Mouse (Mus musculus) liver, embryonic 11.5 days (tissue): ENCODE results near the gene Dzip3. TPM values are rescaled to one million over a fixed set of nuclear protein-coding genes. Genes with fewer than 3 reads are reported as not detected.

Source experiments
- ATAC-seq: fragments of 200-750 bp; cut with Nextera tagmentation; replicated peaks from 2 replicates; pipeline ENCODE4 v1.8.0; 2017; ENCODE audit warnings: moderate number of reproducible peaks, mild to moderate bottlenecking, moderate TSS enrichment, moderate library complexity; ENCODE audit not compliant: low FRiP score
- DNase-seq: peaks from one replicate; pipeline ENCODE4 v3.0.0-alpha.2; 2017; ENCODE audit warnings: low spot score
- H3K27ac ChIP-seq: fragments of 300-500 bp; sonication (generic); 2 replicates; pipeline ENCODE4 v1.5.1; 2014; ENCODE audit warnings: mild to moderate bottlenecking, low read depth, low read length, control low read depth
- H3K27me3 ChIP-seq: fragments of 300-500 bp; sonication (generic); replicated peaks from 2 replicates; pipeline ENCODE4 v1.6.1; 2014; ENCODE audit warnings: low read length, mixed read lengths; ENCODE audit not compliant: control insufficient read depth, insufficient read depth
- H3K36me3 ChIP-seq: fragments of 300-500 bp; sonication (generic); 2 replicates; pipeline ENCODE4 v1.6.1; 2014; ENCODE audit warnings: mild to moderate bottlenecking, low read length, moderate library complexity, mixed read lengths; ENCODE audit not compliant: control insufficient read depth, insufficient read depth
- H3K4me1 ChIP-seq: fragments of 300-500 bp; sonication (generic); replicated peaks from 2 replicates; pipeline ENCODE4 v1.6.1; 2014; ENCODE audit warnings: low read length, mixed read lengths; ENCODE audit not compliant: control insufficient read depth, insufficient read depth
- H3K4me2 ChIP-seq: fragments of 300-500 bp; sonication (generic); 2 replicates; pipeline ENCODE4 v1.6.1; 2014; ENCODE audit warnings: mild to moderate bottlenecking, control low read depth, moderate library complexity
- H3K4me3 ChIP-seq: fragments of 300-500 bp; sonication (generic); 2 replicates; pipeline ENCODE4 v1.5.1; 2014; ENCODE audit warnings: low read depth, low read length, control low read depth
- H3K9ac ChIP-seq: fragments of 300-500 bp; sonication (generic); 2 replicates; pipeline ENCODE4 v1.6.1; 2014; ENCODE audit warnings: low read depth, low read length, control low read depth
- H3K9me3 ChIP-seq: fragments of 300-500 bp; sonication (generic); 2 replicates; pipeline ENCODE4 v1.6.1; 2016; ENCODE audit warnings: low read length, inconsistent platforms, mixed read lengths; ENCODE audit not compliant: control insufficient read depth
- WGBS: fragments of 180-500 bp; shearing (Covaris S2); extraction: QIAGEN DNeasy Blood & Tissue Kit; methylation state at CpG from one replicate; pipeline ENCODE4 v1.1.7; 2014; 5-methylcytosine and 5-hydroxymethylcytosine counted together
- polyA plus RNA-seq: library from polyadenylated mRNA; unstranded; fragments of >200 nt; fragmentation: Nextera tagmentation; extraction: Ambion mirVana; gene quantifications from 2 replicates; pipeline ENCODE4 v1.2.1, GENCODE M21; 2014

Dzip3 gene
- polyA plus RNA-seq: 23.6 and 25.5 TPM in 2 replicates

DNA sequence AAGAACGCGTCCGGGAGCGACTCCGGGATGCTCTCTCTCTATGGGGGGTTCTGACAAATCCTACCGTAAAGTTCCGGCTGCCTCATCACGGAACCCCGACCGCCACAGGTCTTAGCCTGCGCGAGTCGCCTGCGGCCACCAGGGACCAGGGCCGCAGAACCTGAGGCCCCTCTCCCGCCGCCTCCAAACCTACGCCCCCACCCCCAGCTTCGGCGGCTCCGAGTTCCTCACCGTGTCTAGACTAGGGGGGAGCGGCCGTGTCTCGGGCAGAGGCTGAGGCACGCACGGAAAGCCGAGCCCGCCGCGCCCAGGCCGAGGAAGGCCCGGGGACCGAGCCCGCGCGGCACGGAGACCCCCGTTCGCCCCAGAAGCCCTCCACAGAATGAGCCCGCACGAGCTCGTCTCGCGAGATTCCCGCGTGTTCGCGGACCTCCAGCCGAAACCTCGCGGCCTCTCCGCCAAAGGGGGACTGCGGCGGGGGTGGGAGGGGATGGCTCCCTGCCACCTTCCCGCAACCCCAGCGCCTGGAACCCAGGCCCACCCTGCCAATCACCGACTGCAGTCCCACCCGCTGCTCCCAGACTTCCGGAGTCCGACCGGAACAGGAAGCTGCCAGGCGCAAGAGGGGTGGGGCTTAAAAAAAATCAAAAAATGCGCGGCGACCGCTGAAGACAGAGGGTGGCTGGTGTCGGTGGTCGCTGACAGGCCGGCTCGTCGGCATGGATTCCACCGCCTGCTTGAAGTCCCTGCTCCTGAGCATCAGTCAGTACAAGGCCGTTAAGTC lies at the start of gene Dzip3, which contains the start of gene Cip2a:
Gene Dzip3, minus strand, starts transcription at position 607 of the 784 bp plus-strand sequence.
Gene Cip2a, plus strand, starts transcription at position 627 of the 784 bp plus-strand sequence.
- peaks cover 5% of the 10 kb centered on the region; the same call in 1 of the 2 replicates for H3K4me1 ChIP-seq
- peak; percentile 94 for DNase-seq
- WGBS: under 1% methylated on average over 73 of the region's 74 CpGs

DNA sequence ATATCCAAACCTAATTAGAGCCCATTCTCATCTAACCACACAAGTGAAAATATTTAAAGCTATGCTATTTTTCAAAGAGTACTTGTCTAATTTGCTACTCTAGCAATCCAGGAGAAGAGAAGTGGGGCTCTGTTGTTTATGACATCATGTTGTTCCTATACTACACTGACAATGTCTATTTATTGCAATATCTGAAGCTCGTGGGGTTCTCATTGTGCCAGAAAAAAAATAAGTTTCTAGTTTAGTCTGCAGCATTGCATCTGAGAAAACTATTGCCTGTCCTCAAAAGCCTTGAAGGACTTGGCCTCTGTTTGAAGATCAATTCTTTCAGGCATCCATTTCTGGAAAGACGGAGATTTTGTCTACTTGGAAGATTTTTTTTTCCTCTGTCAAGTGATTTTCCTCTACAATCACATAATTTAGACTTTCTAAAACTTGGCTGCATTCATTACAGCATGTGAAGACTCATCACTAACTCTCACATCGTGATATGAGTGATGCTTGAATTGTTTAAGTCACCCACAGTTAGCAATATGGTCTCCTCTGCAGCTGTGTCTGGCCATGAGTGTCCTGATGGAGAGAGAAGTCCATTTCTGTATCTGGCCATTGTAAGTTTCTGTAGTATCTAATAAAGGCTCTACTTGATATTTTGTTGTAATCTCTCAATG lies 46.7 kb upstream of the Dzip3 start:
- H3K4me3 ChIP-seq: no peak overlapping the region
- H3K9me3 ChIP-seq: no peaks in the 10 kb centered on the region
- H3K4me2 ChIP-seq: no peak overlapping the region
- DNase-seq (no peak), ATAC-seq (no peak)
- no peak overlapping the region for H3K27ac ChIP-seq
- H3K4me1 ChIP-seq: no peaks in the 10 kb centered on the region
- H3K27me3 ChIP-seq: no peaks in the 10 kb centered on the region
- no peak overlapping the region for H3K9ac ChIP-seq
- 68% methylated on average over 3 of the region's 3 CpGs for WGBS
- H3K36me3 ChIP-seq: no peaks in the 10 kb centered on the region

More for the DNA sequence above, at the start of gene Dzip3, which contains the start of gene Cip2a:
- Histone ChIP-seq H3K4me2 (peak within 1 kb of the TSS; percentile 72), H3K9ac (peak within 1 kb of the TSS; percentile 98), H3K9me3 (no peaks in the 10 kb centered on the region), H3K27me3 (no peaks in the 10 kb centered on the region), H3K27ac (peak within 1 kb of the TSS; percentile 90), H3K36me3 (no peaks in the 10 kb centered on the region), H3K4me3 (peak within 1 kb of the TSS; percentile 88)
- ATAC-seq: peak; percentile 97

DNA sequence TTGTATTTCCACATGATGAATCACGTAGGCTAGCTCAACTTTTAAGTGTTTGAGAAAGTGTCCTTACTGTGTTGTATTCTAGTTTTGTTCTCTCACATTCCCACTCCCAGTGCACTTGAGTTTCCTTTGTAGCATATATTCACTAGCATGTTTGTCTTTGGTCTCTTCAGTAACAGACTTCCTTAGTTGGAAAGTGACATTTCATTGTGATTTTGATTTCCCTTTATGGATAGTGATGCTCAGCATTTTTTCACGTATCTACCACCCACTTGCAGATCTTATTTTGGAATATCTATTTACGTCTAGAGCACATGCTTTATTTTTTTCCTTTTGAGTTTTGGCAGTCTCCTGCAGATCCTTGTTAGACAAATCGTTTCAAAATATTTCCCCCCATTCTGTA lies 43.8 kb upstream of the Dzip3 start:
- ATAC-seq (no peak), DNase-seq (no peak)
- no peak overlapping the region for H3K27ac ChIP-seq
- no peak overlapping the region for H3K4me3 ChIP-seq
- WGBS: 77% methylated on average over 4 of the region's 4 CpGs
- H3K9me3 ChIP-seq: no peaks in the 10 kb centered on the region
- H3K9ac ChIP-seq: no peak overlapping the region
- H3K4me1 ChIP-seq: no peaks in the 10 kb centered on the region
- H3K27me3 ChIP-seq: no peaks in the 10 kb centered on the region
- no peak overlapping the region for H3K4me2 ChIP-seq
- H3K36me3 ChIP-seq: no peaks in the 10 kb centered on the region

DNA sequence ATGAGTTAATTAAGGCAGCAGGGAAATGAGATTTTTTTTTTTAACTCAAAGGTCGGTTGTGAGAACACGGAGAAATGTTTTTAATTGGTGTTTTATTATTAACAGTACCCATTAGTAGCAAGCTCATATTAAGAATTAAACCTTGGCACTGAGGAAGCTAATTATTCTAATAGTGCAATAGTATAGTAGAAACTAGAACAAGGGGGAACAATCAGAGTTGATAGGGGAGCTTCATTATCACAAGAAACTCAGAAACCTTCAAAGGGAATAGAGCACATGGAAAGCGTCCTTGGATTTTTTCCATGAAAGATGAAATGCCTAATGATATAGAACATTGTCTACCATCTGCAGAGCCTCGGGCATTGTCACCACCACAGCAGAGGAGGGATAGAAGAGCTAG lies 41.9 kb upstream of the Dzip3 start:
- Histone ChIP-seq H3K27ac (no peak overlapping the region), H3K9me3 (no peaks in the 10 kb centered on the region), H3K4me2 (no peak overlapping the region), H3K4me1 (no peaks in the 10 kb centered on the region), H3K27me3 (no peaks in the 10 kb centered on the region), H3K9ac (no peak overlapping the region), H3K36me3 (no peaks in the 10 kb centered on the region), H3K4me3 (no peak overlapping the region)
- no peak for DNase-seq
- ATAC-seq: no peak
- 74% methylated on average over 4 of the region's 4 CpGs for WGBS

DNA sequence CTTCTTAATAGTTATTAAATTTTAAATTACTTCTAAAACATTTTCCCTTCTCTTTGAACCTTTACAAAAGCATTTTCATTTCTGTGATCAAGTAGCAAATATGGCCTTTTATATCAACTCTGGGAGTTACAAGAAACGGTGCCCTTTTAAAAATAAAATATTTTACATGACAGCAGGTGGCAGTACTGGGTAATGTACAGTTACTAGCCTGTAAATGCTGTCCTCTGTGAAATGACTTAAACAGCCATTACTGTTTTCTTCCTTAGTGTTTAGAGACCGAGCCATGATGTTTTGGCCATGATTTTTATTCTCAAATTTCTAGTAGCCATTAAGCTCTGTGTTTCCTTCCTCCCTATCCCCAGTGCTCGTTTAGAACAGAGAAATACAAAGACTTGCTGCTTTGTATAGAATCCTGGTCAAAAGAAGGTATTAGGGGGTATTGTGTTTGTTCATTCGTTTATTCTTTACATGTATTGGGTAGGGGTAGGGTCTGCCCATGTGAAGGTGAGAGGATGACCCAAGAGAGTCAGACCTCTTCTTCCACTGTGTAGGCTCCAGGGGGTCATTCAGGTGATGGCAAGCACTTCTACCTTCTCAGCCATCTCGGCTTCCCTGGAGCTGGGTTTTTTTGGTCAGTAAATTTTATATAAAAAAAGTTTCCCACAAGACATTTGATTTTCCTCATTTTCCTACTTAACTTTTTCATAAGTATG lies 22.8 kb upstream of the Dzip3 start:
- Histone ChIP-seq H3K27me3 (no peaks in the 10 kb centered on the region), H3K4me2 (no peak overlapping the region), H3K4me3 (no peak overlapping the region), H3K9ac (no peak overlapping the region), H3K27ac (no peak overlapping the region), H3K4me1 (no peaks in the 10 kb centered on the region), H3K9me3 (no peaks in the 10 kb centered on the region), H3K36me3 (0 out of 2 replicates have a peak, but pooled peaks cover 6% of the 10 kb centered on the region)
- DNase-seq (no peak), ATAC-seq (no peak)
- 82% methylated on average over 5 of the region's 5 CpGs for WGBS

DNA sequence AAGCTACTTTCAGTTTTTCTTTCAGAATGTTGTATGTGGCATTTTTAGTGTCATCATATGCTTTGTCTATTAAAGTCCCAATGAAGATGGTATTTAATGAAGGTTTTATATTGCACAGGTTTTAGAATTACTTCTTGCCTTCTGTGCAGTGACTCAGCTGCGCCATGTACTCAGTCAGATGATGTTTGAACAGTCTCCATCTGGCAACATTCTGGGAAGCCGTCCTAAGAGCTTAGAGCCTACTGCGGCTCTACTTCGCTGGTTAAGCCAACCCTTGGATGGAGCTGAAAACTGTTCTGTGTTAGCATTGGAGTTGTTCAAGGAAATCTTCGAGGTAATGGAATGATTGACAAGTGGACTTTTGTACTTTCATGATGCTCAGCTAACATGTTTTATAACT lies 10.2 kb upstream of the Dzip3 start:
- Histone ChIP-seq H3K9ac (no peak overlapping the region), H3K9me3 (no peaks in the 10 kb centered on the region), H3K4me1 (no peaks in the 10 kb centered on the region), H3K4me2 (no peak overlapping the region), H3K4me3 (no peak overlapping the region), H3K27me3 (no peaks in the 10 kb centered on the region), H3K36me3 (peaks cover 14% of the 10 kb centered on the region; the same call in 1 of the 2 replicates), H3K27ac (no peak overlapping the region)
- DNase-seq (no peak), ATAC-seq (no peak)
- 93% methylated on average over 5 of the region's 5 CpGs for WGBS

DNA sequence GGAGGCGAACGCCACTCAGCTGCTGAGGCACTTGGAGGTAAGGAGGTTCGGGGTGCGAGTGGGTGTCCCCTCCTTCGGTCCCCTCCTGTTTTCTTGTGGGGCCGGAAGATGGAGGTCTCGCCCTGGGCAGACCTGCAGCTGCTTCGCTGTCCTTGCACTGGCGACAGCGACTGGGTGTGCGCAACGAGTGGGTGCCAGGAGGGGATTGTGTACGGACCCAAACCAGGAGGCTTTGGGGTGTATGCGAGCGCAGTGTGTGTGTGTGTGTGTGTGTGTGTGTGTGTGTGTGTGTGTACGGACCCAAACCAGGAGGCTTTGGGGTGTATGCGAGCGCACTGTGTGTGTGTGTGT lies 353 bp upstream of the Dzip3 start:
- H3K4me1 ChIP-seq: peaks cover 5% of the 10 kb centered on the region; the same call in 1 of the 2 replicates
- peak overlapping the region; percentile 64 for H3K4me2 ChIP-seq
- H3K4me3 ChIP-seq: peak overlapping the region; percentile 88
- peak overlapping the region; percentile 98 for H3K9ac ChIP-seq
- 0 out of 2 replicates have a peak overlapping the region, but pooled peaks have one; percentile 34 for H3K27ac ChIP-seq
- no peaks in the 10 kb centered on the region for H3K27me3 ChIP-seq
- H3K36me3 ChIP-seq: no peaks in the 10 kb centered on the region
- 1% methylated on average over 18 of the region's 18 CpGs for WGBS
- DNase-seq (no peak), ATAC-seq (peak; percentile 56)
- no peaks in the 10 kb centered on the region for H3K9me3 ChIP-seq

DNA sequence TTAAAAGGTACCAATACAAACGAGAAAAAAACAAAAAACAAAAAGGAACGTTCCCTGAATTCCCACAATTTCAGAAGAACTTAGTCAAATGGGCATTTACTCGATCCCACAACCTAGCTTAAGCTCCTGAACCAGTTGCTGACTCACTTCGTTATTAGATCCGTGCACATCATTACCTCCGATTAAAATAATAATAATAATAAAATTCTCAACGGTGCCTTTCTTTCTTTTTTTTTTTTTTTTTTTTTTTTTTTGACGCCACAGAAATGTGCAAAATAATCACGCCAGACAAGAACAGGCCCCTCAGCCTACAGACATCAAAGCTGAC lies 770 bp downstream of the Dzip3 start:
- DNase-seq: no peak
- peak overlapping the region; percentile 98 for H3K9ac ChIP-seq
- no peaks in the 10 kb centered on the region for H3K9me3 ChIP-seq
- peaks cover 5% of the 10 kb centered on the region; the same call in 1 of the 2 replicates for H3K4me1 ChIP-seq
- H3K27me3 ChIP-seq: no peaks in the 10 kb centered on the region
- H3K36me3 ChIP-seq: no peaks in the 10 kb centered on the region
- H3K4me3 ChIP-seq: peak overlapping the region; percentile 88
- H3K4me2 ChIP-seq: peak overlapping the region; percentile 72
- ATAC-seq: no peak
- H3K27ac ChIP-seq: peak overlapping the region; percentile 90; the same call in 1 of the 2 replicates
- WGBS: 2% methylated on average over 9 of the region's 9 CpGs
